Mouse (Mus musculus): ENCODE data around the gene Ttc5. TPM values are rescaled to one million over a fixed set of nuclear protein-coding genes. Genes with fewer than 3 reads are reported as not detected.
A peak's percentile ranks its signal among the peaks of the same experiment; 100 is the strongest.

Gene Ttc5
- 79.5 and 85.3 TPM in 2 replicates for polyA plus RNA-seq (2014; fragmentation: Nextera tagmentation; extraction: Ambion mirVana)

DNA sequence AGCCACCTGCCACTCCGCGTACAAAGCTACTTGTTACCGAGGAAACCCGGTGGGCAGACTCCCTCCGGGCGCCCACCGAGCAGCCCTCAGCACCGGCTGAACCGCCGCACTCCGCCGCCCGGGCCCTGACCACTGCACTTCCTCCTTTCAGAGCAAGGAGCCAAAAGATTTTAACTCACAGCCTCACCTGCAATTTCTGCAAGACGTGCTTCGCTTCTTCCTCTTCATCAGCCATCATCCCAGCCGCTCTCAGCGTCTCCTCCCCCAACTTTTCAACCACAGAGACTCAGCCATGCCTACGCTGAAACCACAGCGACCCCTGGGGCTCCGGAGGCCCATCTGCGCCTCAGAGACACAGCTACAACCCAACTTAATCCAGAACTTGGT, at the start of gene Ttc5:
Ttc5 (minus strand) TSS at position 269 of the 387 bp plus-strand sequence.
- peak; percentile 91 for ATAC-seq (ENCODE audit: insufficient number of reproducible peaks, low FRiP score, low TSS enrichment, low read depth)
- H3K27me3 ChIP-seq (ENCODE audit: control insufficient read depth, insufficient read depth, low read length) = no peaks in the 10 kb centered on the region
- WGBS = under 1% methylated on average over 21 of the region's 21 CpGs
- H3K9me3 ChIP-seq (ENCODE audit: control insufficient read depth, low read length) = no peaks in the 10 kb centered on the region
- H3K4me3 ChIP-seq (ENCODE audit: low read depth, low read length) = peak within 1 kb of the TSS; percentile 75
- DNase-seq (ENCODE audit: low spot score) = peak; percentile 98
- H3K9ac ChIP-seq (ENCODE audit: low read length) = peak within 1 kb of the TSS; percentile 81
- H3K4me2 ChIP-seq (ENCODE audit: low read depth, severe bottlenecking) = peak within 1 kb of the TSS; percentile 49
- H3K27ac ChIP-seq (replicated peaks; ENCODE audit: low read depth, low read length) = no peak within 1 kb of the TSS
- H3K4me1 ChIP-seq (ENCODE audit: control insufficient read depth, insufficient read depth, low read length) = 0 out of 2 replicates have a peak, but pooled peaks cover 3% of the 10 kb centered on the region
- H3K36me3 ChIP-seq (ENCODE audit: control insufficient read depth, insufficient read depth, low read length) = peaks cover 2% of the 10 kb centered on the region; the same call in 1 of the 2 replicates

DNA sequence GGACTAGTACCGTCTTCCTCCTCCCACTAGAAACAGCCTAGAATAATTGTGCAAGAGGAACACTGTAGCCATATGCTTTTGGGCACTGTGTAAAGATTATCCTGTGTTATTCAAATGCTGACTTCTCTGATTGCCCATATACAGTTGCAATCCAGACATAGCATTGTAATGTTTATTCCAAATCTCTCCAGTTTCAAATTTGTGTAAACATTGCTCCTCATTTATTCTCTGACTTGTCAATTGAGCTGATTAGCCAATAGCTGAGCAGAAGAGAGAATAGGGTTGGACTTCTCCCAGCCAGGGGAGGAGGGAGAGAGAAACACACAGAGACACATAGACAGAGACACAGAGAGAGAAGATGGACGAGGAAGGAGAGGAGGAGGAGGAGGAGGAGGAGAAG, 49.1 kb upstream of the Ttc5 start:
- Histone ChIP-seq H3K36me3 (ENCODE audit: control insufficient read depth, insufficient read depth, low read length) (no peaks in the 10 kb centered on the region), H3K9me3 (ENCODE audit: control insufficient read depth, low read length) (no peaks in the 10 kb centered on the region), H3K27ac (replicated peaks; ENCODE audit: low read depth, low read length) (no peak overlapping the region), H3K4me2 (ENCODE audit: low read depth, severe bottlenecking) (no peak overlapping the region), H3K4me1 (ENCODE audit: control insufficient read depth, insufficient read depth, low read length) (no peaks in the 10 kb centered on the region), H3K27me3 (ENCODE audit: control insufficient read depth, insufficient read depth, low read length) (no peaks in the 10 kb centered on the region), H3K4me3 (ENCODE audit: low read depth, low read length) (no peak overlapping the region), H3K9ac (ENCODE audit: low read length) (no peak overlapping the region)
- DNase-seq (ENCODE audit: low spot score) = no peak
- WGBS = 59% methylated on average over 2 of the region's 2 CpGs
- no peak for ATAC-seq (ENCODE audit: insufficient number of reproducible peaks, low FRiP score, low TSS enrichment, low read depth)

DNA sequence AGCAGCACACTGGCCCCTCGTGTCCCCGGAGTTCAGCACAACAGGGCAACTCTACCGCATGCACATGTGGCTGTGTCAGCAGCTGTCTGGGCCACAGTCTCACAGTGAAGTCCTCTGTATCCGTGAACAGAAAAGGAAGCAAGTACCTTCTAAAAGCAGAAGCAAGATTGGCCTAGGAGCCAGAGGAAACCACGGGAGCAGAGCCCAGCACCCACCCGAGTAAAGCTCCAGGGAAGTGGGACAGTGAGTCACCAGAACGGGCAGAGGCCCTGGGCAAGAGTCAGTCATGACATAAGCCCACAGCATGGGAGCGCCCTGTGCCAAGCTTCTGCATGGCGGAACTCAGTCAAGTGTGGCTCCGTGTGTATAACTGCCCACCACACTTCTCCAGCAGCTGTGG, 48.6 kb upstream of the Ttc5 start:
- no peaks in the 10 kb centered on the region for H3K4me1 ChIP-seq (ENCODE audit: control insufficient read depth, insufficient read depth, low read length)
- H3K27ac ChIP-seq (replicated peaks; ENCODE audit: low read depth, low read length) = no peak overlapping the region
- H3K9ac ChIP-seq (ENCODE audit: low read length) = no peak overlapping the region
- no peak overlapping the region for H3K4me3 ChIP-seq (ENCODE audit: low read depth, low read length)
- no peaks in the 10 kb centered on the region for H3K36me3 ChIP-seq (ENCODE audit: control insufficient read depth, insufficient read depth, low read length)
- no peaks in the 10 kb centered on the region for H3K9me3 ChIP-seq (ENCODE audit: control insufficient read depth, low read length)
- ATAC-seq (ENCODE audit: insufficient number of reproducible peaks, low FRiP score, low TSS enrichment, low read depth) (no peak), DNase-seq (ENCODE audit: low spot score) (no peak)
- no peak overlapping the region for H3K4me2 ChIP-seq (ENCODE audit: low read depth, severe bottlenecking)
- WGBS = 82% methylated on average over 10 of the region's 10 CpGs
- H3K27me3 ChIP-seq (ENCODE audit: control insufficient read depth, insufficient read depth, low read length) = no peaks in the 10 kb centered on the region

DNA sequence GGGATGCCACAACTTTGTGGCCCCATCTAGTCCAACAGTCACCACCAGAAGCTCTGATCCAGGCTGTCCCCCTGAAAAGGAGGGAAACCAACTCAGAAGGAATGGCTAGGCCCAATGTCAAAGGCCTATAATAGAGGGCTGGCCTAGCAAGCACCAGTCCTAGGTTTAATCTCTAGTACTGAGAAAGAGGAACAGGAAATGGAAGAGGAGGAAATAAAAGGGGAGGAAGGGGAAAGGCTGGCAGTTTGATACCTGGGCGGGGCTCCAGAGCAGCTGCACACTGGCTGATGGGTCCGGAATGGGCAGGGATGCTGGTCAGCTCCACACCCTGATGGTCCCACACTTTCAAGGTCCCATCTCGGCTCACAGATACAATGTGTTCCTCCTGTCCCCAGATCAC, 44.6 kb upstream of the Ttc5 start:
- Histone ChIP-seq H3K4me2 (ENCODE audit: low read depth, severe bottlenecking) (no peak overlapping the region), H3K36me3 (ENCODE audit: control insufficient read depth, insufficient read depth, low read length) (no peaks in the 10 kb centered on the region), H3K4me1 (ENCODE audit: control insufficient read depth, insufficient read depth, low read length) (no peaks in the 10 kb centered on the region), H3K9me3 (ENCODE audit: control insufficient read depth, low read length) (no peaks in the 10 kb centered on the region), H3K27me3 (ENCODE audit: control insufficient read depth, insufficient read depth, low read length) (no peaks in the 10 kb centered on the region), H3K9ac (ENCODE audit: low read length) (no peak overlapping the region), H3K27ac (replicated peaks; ENCODE audit: low read depth, low read length) (no peak overlapping the region), H3K4me3 (ENCODE audit: low read depth, low read length) (no peak overlapping the region)
- 74% methylated on average over 3 of the region's 3 CpGs for WGBS
- ATAC-seq (ENCODE audit: insufficient number of reproducible peaks, low FRiP score, low TSS enrichment, low read depth) (no peak), DNase-seq (ENCODE audit: low spot score) (no peak)

DNA sequence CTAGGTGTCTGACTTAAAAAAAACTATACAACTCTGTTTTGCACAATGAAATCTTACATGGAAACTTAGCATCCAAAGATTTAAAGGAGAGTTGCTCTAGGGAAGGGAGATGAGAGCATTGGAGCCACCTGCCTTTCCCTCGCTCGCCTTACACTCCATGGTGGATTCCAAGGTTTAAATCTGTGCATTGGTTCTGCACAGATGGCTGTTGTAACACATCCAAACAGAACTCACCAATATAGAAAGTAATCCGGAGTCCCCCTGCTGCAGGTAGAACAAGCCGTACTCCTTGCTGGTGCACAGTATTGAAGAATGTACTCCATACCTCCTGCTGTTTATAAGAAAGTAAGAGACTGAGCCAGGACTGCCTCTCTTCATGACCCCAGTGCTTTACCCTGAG, 41.3 kb upstream of the Ttc5 start:
- DNase-seq (ENCODE audit: low spot score) (no peak), ATAC-seq (ENCODE audit: insufficient number of reproducible peaks, low FRiP score, low TSS enrichment, low read depth) (no peak)
- no peaks in the 10 kb centered on the region for H3K9me3 ChIP-seq (ENCODE audit: control insufficient read depth, low read length)
- H3K4me1 ChIP-seq (ENCODE audit: control insufficient read depth, insufficient read depth, low read length) = no peaks in the 10 kb centered on the region
- H3K36me3 ChIP-seq (ENCODE audit: control insufficient read depth, insufficient read depth, low read length) = peaks cover 4% of the 10 kb centered on the region; the same call in 1 of the 2 replicates
- H3K4me2 ChIP-seq (ENCODE audit: low read depth, severe bottlenecking) = no peak overlapping the region
- H3K27ac ChIP-seq (replicated peaks; ENCODE audit: low read depth, low read length) = no peak overlapping the region
- H3K9ac ChIP-seq (ENCODE audit: low read length) = no peak overlapping the region
- WGBS = 94% methylated on average over 4 of the region's 4 CpGs
- no peaks in the 10 kb centered on the region for H3K27me3 ChIP-seq (ENCODE audit: control insufficient read depth, insufficient read depth, low read length)
- H3K4me3 ChIP-seq (ENCODE audit: low read depth, low read length) = no peak overlapping the region

DNA sequence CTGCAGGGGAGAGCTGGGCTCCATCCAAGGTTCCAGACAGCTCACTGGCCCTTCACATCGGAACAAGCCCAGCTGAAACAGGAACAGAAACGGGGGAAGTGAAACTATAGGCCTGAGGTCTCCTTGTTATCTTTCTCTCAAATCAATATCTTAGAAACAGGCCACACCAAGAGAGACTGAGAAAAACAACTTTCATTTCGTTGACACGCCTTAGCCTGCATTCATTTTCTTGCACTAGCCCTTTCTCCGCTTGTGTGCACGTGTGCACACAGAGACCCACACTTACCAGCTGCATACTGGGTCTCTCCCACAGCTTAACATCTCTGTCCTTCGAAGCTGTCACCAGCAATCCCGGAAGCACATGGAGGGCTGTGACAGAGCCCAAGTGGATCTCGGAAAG, 38.9 kb upstream of the Ttc5 start:
- no peak overlapping the region for H3K4me2 ChIP-seq (ENCODE audit: low read depth, severe bottlenecking)
- DNase-seq (ENCODE audit: low spot score) (no peak), ATAC-seq (ENCODE audit: insufficient number of reproducible peaks, low FRiP score, low TSS enrichment, low read depth) (no peak)
- no peaks in the 10 kb centered on the region for H3K4me1 ChIP-seq (ENCODE audit: control insufficient read depth, insufficient read depth, low read length)
- H3K27me3 ChIP-seq (ENCODE audit: control insufficient read depth, insufficient read depth, low read length) = no peaks in the 10 kb centered on the region
- H3K4me3 ChIP-seq (ENCODE audit: low read depth, low read length) = no peak overlapping the region
- no peak overlapping the region for H3K9ac ChIP-seq (ENCODE audit: low read length)
- H3K9me3 ChIP-seq (ENCODE audit: control insufficient read depth, low read length) = no peaks in the 10 kb centered on the region
- WGBS = 90% methylated on average over 9 of the region's 9 CpGs
- no peak overlapping the region for H3K27ac ChIP-seq (replicated peaks; ENCODE audit: low read depth, low read length)
- peaks cover 11% of the 10 kb centered on the region; the same call in 1 of the 2 replicates for H3K36me3 ChIP-seq (ENCODE audit: control insufficient read depth, insufficient read depth, low read length)

DNA sequence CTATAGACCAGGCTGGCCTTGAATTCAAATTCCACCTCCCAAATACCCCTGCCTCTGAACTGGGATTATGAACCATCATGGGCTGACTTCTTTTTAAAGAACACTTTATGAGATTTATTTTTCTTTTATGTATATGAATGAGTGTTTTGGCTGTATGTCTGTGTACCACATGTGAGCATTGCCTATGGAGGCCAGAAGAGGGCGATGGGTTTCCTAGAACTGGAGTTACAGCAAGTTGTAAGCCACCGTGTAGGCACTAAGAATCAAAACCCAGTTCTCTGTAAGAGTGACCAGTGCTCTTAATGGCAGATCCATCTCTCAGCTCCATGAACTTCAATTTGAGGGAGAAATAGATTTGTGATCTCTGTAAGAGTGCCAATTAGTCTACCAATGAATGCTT, 37.9 kb upstream of the Ttc5 start:
- ATAC-seq (ENCODE audit: insufficient number of reproducible peaks, low FRiP score, low TSS enrichment, low read depth) (no peak), DNase-seq (ENCODE audit: low spot score) (no peak)
- Histone ChIP-seq H3K4me1 (ENCODE audit: control insufficient read depth, insufficient read depth, low read length) (no peaks in the 10 kb centered on the region), H3K4me2 (ENCODE audit: low read depth, severe bottlenecking) (no peak overlapping the region), H3K27me3 (ENCODE audit: control insufficient read depth, insufficient read depth, low read length) (no peaks in the 10 kb centered on the region), H3K9ac (ENCODE audit: low read length) (no peak overlapping the region), H3K9me3 (ENCODE audit: control insufficient read depth, low read length) (no peaks in the 10 kb centered on the region), H3K36me3 (ENCODE audit: control insufficient read depth, insufficient read depth, low read length) (peaks cover 11% of the 10 kb centered on the region; the same call in 1 of the 2 replicates), H3K27ac (replicated peaks; ENCODE audit: low read depth, low read length) (no peak overlapping the region), H3K4me3 (ENCODE audit: low read depth, low read length) (no peak overlapping the region)
- WGBS = 77% methylated on average over 2 of the region's 2 CpGs

DNA sequence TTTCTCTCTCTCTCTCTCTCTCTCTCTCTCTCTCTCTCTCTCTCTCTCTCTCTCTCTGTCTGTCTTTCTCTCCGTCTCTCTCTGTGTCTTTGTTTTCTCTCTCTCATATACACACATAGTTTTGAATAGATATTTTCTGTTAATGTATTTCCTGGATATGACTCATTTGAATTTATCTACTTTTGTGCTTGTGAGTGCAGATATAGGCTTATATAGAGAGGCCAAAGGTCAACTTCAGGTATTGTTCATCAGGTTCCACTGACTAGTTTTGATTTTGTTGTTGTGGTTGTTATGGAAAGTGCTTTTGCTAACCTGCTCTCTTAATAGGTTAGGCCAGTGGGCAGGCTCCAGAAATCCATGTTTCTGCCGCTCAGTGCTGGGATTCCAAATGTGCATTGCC, 27.7 kb upstream of the Ttc5 start:
- DNase-seq (ENCODE audit: low spot score) (no peak), ATAC-seq (ENCODE audit: insufficient number of reproducible peaks, low FRiP score, low TSS enrichment, low read depth) (no peak)
- WGBS = 90% methylated on average over 2 of the region's 2 CpGs
- Histone ChIP-seq H3K9me3 (ENCODE audit: control insufficient read depth, low read length) (no peaks in the 10 kb centered on the region), H3K27ac (replicated peaks; ENCODE audit: low read depth, low read length) (no peak overlapping the region), H3K36me3 (ENCODE audit: control insufficient read depth, insufficient read depth, low read length) (peaks cover 6% of the 10 kb centered on the region; the same call in 1 of the 2 replicates), H3K4me1 (ENCODE audit: control insufficient read depth, insufficient read depth, low read length) (no peaks in the 10 kb centered on the region), H3K4me2 (ENCODE audit: low read depth, severe bottlenecking) (no peak overlapping the region), H3K27me3 (ENCODE audit: control insufficient read depth, insufficient read depth, low read length) (no peaks in the 10 kb centered on the region), H3K9ac (ENCODE audit: low read length) (no peak overlapping the region), H3K4me3 (ENCODE audit: low read depth, low read length) (no peak overlapping the region)

DNA sequence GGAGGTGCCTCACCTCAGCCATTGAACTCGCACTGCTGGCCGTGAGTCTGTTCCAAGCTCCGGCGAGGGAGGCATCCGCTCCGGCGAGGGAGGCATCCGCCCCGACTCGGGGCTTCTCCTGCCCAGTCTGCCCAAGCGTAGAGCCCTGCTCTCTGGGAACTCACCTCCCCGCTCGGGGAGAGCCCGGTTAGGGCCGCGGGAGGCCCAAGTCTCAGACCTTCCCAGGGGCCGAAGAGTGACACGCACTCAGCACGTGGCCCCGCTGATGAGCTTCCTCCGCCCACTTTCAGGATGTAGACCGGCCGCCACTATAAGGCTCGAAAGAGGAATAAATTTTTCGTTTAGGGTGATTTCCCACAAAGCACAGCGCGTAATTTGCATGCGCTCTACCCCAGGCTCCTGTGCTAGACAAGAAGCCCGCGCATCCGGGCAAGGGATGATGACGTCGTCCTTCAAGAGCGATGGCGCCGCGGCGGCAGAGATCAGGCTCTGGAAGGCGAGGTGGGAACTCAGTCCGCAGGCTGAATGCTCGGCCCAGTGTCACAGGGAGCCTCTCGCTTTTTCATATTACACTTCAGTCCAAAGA, 22.3 kb upstream of the Ttc5 start, which contains the start of the genes Ccnb1ip1 and Parp2:
Ccnb1ip1 (minus strand) TSS at position 246 of the 586 bp plus-strand sequence.
Parp2 (plus strand) TSS at position 355 of the 586 bp plus-strand sequence.
- Histone ChIP-seq H3K4me1 (ENCODE audit: control insufficient read depth, insufficient read depth, low read length) (no peaks in the 10 kb centered on the region), H3K9me3 (ENCODE audit: control insufficient read depth, low read length) (no peaks in the 10 kb centered on the region), H3K4me2 (ENCODE audit: low read depth, severe bottlenecking) (peak within 1 kb of the TSS; percentile 48), H3K36me3 (ENCODE audit: control insufficient read depth, insufficient read depth, low read length) (no peaks in the 10 kb centered on the region), H3K4me3 (ENCODE audit: low read depth, low read length) (peak within 1 kb of the TSS; percentile 33), H3K9ac (ENCODE audit: low read length) (peak within 1 kb of the TSS; percentile 68), H3K27ac (replicated peaks; ENCODE audit: low read depth, low read length) (peak within 1 kb of the TSS; percentile 68; the same call in 1 of the 2 replicates), H3K27me3 (ENCODE audit: control insufficient read depth, insufficient read depth, low read length) (no peaks in the 10 kb centered on the region)
- DNase-seq (ENCODE audit: low spot score) (peak; percentile 98), ATAC-seq (ENCODE audit: insufficient number of reproducible peaks, low FRiP score, low TSS enrichment, low read depth) (peak; percentile 99)
- WGBS = under 1% methylated on average over 42 of the region's 42 CpGs

All from limb, embryonic 11.5 days (tissue).